Mouse (Mus musculus) thymus, postnatal 10 days (tissue): Measurements from ENCODE around the gene Pdxk.
A peak's percentile ranks its signal among the peaks of the same experiment; 100 is the strongest.
"Not testable (repeated sequence)": the region's sequence is repeated elsewhere in the genome, so short reads cannot be mapped to it uniquely, and the experiment has no call there.

Source experiments
- DNase-seq, 2 experiments: peaks; one replicate each; pipeline ENCODE4 v3.0.0; 2021; ENCODE audit warnings: low spot score in 2 of 2

Pdxk gene

DNA sequence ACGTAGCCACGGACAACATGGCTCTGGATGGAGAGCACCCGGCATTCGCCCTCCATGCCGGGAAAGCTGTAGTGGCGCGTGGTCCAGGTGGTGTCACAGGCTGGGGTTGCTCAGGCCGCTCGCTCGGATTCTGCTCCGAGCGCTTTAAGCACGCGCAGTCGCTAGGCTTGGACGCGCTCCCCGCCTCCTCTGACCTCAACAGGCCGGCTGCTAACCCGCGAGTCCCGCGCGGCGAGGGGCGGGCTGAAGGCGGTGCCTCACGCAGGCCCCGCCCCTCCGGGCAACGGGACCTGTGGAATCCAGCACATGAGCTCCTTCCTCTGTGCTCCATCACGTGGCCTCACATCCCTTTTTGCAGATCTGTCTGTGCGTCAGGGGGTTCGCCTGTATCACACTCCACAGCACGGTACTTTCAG lies at the start of gene Pdxk:
Gene Pdxk (minus strand): TSS at position 184 of the 416 bp plus-strand sequence.
- peak; percentile 92 for DNase-seq

GRCm38 (mm10) chr10:78502986-78503733 lies 38.4 kb upstream of the Pdxk start:
- no peak for DNase-seq

- peak; percentile 83 to 91 for DNase-seq
Measured at GRCm38 (mm10) chr10:78487431-78488086, 22.8 kb upstream of the Pdxk start.

GRCm38 (mm10) chr10:78486871-78487270 lies 22.1 kb upstream of the Pdxk start:
- no peak for DNase-seq

DNA sequence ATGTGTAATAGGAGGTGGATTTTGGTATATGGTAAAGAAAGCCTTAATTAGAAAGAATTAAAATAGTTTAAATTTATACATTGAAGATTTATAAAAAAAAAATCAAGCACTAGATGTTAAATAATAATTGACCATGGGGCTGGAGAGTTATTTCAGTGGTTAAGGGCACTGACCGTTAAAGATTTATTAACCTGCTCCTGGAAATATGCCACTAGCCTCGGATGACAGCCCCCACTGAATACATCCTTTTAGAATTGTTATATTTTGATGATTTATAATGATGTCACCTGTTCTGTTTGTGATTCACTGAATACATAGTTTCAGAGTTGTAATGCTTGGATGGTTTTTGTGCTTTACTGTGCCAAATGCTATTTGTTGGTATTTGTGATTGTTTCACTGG lies 20.6 kb upstream of the Pdxk start:
- not testable (repeated sequence) for DNase-seq

DNA sequence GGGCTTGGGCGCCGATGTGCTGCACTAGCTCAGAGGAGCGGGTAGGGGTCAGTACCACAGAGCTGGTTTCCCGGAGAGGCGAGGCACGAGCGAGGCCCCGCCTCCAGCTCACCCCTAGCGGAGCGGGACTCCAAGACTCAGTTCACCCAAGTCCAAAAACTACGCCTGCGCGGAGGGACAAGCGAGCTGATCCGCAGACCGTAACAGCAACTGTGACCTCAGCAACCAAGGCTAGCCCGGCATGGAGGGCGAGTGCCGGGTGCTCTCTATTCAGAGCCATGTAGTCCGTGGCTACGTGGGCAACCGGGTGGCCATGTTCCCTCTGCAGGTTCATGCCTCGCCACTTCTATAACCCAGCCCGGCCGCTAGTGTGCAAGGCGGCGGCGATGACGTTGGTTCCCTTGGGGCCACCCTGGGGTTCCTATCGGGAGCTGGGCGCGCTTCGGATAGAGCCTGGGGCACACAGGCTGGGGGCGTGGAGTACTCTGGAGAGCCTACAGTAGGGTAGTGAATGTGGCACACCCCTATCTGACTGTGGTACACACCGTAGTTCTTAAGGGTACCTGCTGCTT lies 17.2 kb upstream of the Pdxk start:
- DNase-seq: peak; percentile 46 to 63

DNA sequence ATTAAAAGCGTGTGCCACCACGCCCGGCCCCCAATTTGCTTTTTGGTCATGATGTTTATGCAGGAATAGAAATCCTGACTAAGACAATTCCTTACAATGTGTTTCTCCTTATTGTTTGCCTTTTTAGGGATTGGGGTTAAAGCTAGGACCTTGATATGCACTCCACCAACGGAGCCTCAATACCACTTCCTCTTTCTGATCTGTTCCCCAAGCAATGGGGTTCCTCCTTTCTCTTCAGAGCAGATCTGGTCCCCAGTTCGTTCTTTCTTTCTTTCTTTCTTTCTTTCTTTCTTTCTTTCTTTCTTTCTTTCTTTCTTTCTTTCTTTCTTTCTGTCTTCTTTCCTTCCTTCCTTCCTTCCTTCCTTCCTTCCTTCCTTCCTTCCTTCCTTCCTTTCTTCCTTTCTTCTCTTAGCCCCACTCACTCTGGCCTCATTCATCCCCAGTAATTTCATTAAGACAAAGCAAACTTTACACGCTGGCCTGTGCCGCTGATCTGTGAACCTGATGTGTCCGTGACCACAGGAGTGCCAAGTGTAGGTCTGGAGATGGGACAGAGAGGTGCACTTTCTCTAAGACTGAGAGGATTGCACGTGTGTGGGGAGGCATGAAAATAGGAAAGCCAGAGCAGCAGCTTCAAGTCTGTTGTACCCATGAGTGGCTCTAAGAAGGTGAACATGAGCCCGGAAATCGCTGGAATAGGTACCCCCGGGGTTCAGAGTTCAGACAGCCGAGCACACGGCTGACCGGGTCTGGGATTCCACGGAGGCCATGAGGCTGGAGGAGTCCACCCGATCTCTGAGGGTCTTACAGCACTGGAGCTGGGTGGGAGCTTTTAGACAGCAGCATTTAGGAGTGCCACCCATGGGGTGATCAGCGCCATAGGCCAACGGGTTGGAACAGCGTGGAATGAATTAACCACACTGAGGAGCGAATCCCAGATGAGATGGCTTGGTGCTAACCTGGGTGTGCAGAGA lies 16.5 kb upstream of the Pdxk start:
- no peak for DNase-seq

- DNase-seq: no peak
Measured at GRCm38 (mm10) chr10:78476821-78477220, 12.0 kb upstream of the Pdxk start.

- DNase-seq: no peak
Measured at GRCm38 (mm10) chr10:78474759-78475158, 10.0 kb upstream of the Pdxk start.

DNA sequence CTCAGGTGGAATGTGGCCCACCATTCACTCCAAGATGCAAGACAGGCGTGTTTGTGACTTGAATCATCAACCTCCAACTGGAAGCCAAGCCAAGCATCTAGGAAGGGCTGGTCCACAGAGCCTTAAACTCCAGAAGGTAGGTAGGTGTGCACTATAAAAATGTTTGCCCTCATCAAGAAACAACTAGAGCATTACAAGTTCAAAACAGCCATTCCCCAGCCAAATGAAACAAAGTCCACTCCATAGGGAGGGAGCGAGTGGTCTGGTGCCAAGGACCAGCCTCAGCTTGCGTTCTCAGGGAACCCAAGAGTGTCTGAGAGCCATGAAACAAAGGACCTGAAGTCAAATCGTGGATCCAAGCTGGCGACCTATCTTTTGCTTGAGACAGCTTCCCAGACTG lies 8.7 kb upstream of the Pdxk start:
- no peak for DNase-seq

DNA sequence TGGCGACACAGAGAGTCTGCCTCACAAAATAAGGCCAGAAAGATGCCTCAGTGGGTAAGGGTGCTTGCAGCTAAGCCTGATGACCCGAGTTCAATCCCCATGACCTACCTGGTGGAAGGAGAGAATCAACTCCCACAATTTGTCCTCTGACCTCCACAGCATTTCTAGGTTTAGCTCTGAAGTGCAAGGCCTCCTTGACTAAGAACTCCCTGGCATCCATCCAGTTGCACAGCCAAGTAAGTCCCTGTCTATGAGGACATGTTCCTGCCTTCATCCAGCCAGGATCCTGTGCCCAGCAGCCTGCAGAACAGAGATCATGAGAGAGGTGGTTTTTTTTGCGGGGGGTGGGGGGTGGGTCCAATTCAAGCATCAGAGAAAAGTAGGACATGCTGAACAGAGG lies 7.3 kb upstream of the Pdxk start:
- no peak for DNase-seq

GRCm38 (mm10) chr10:78470582-78471313 lies 6.0 kb upstream of the Pdxk start:
- no peak for DNase-seq

- no peak for DNase-seq
Measured at GRCm38 (mm10) chr10:78467761-78468310, 3.1 kb upstream of the Pdxk start.

DNA sequence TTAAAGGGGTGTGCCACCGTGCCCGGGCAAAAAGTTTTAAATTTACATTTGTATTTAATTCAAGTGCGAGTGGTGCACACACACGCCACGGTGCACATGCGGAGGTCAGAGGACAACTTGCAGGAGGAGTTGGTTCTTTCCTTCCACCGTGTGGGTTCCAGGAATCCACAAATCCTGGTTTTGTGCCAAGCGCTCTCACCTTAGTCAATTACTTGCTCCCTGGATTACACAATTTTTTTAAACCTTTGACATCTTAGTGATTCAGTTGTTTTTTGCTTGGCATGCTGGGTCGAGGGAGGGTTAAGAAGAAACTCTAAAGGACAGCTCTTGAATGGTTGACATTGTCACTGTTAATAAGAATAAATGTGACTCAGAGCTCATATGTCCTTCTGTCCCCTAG lies 1.9 kb upstream of the Pdxk start:
- no peak for DNase-seq

GRCm38 (mm10) chr10:78465472-78465871 lies 697 bp upstream of the Pdxk start:
- peak in 1 of 2 experiments; percentile 24 for DNase-seq

- peak in 1 of 2 experiments; percentile 44 for DNase-seq
Measured at GRCm38 (mm10) chr10:78464201-78464791, 479 bp downstream of the Pdxk start.

DNA sequence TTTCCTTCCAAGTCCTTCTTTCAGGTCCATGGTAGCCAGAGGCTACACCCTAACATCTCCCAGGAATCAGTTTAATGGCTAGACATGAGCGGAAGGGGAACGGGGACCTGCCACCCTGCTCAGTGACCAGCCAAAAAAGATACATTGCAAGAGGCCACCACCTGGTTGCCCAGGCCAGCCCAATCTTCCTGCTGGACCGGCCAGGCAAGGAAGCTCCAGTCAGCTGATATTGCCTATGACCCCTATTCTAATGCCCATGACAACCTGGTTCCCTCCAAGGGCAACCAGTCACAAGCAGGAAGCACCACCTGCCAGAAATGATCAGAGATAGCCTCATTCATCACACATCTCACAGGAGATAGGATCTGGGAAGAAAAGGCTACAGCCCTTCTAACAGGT lies 1.0 kb downstream of the Pdxk start:
- no peak for DNase-seq

GRCm38 (mm10) chr10:78462945-78463768 lies 1.6 kb downstream of the Pdxk start:
- no peak for DNase-seq

DNA sequence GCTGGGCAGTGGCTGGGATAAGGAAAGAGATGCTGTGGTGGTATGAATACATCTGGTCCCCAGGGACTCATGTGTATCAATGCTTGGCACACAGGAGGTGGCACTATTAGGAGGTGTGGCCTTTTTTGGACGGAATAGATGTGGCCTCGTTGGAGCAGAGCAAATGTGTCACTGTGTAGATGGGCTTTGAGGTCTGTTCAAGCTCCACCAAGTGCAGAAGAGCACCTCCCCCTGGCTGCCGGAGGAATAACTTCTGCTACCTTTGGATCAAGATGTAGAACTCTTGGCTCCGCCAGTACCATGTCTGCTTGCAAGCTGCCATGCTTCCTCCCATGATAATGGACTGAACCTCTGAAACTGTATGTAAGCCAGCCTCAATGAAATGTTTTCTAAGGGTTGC lies 3.0 kb downstream of the Pdxk start:
- no peak for DNase-seq

DNA sequence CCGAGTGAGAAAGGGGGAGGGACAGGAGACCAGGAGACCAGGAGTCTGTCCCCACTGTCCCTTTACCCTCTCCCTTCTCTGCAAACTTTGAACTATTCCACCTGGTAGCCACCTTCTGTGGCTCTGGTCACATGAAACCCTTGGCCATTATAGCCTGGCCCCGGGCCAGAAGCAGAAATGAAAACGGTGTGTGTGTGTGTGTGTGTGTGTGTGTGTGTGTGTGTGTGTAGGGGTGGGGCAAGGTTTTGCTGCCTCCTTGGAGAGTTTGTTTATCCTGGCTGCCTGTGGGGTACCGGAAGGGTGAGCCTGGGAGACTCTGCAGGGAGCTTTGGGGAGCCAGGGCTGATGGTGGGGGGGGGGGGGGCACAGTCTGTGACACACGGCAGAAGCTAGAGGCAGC lies 4.3 kb downstream of the Pdxk start:
- DNase-seq: no peak
